Mouse (Mus musculus) heart, embryonic 11.5 days (tissue): ENCODE measurements around the gene Nup210. TPM values are rescaled to one million over a fixed set of nuclear protein-coding genes. Genes with fewer than 3 reads are reported as not detected.

ENCODE experiments used
- ATAC-seq: fragments of 200-750 bp; cut with Nextera tagmentation; replicated peaks from 2 replicates; pipeline ENCODE4 v1.8.0; 2017; ENCODE audit warnings: moderate library complexity; ENCODE audit not compliant: insufficient number of reproducible peaks, low FRiP score, low TSS enrichment
- H3K27ac ChIP-seq: fragments of 300-500 bp; sonication (generic); 2 replicates; pipeline ENCODE4 v1.5.1; 2014; ENCODE audit warnings: mild to moderate bottlenecking, low read depth, low read length
- H3K27me3 ChIP-seq: fragments of 300-500 bp; sonication (generic); 2 replicates; pipeline ENCODE4 v1.6.1; 2014; ENCODE audit warnings: mild to moderate bottlenecking, low read length, mixed read lengths; ENCODE audit not compliant: control insufficient read depth, insufficient read depth
- H3K36me3 ChIP-seq: fragments of 300-500 bp; sonication (generic); 2 replicates; pipeline ENCODE4 v1.6.1; 2014; ENCODE audit warnings: mild to moderate bottlenecking, low read length, moderate library complexity, mixed read lengths; ENCODE audit not compliant: control insufficient read depth, insufficient read depth
- H3K4me1 ChIP-seq: fragments of 300-500 bp; sonication (generic); 2 replicates; pipeline ENCODE4 v1.6.1; 2014; ENCODE audit warnings: low read length; ENCODE audit not compliant: control insufficient read depth, insufficient read depth
- H3K4me2 ChIP-seq: fragments of 300-500 bp; sonication (generic); 2 replicates; pipeline ENCODE4 v1.6.1; 2014; ENCODE audit warnings: mild to moderate bottlenecking, moderate library complexity
- H3K4me3 ChIP-seq: fragments of 300-500 bp; sonication (generic); 2 replicates; pipeline ENCODE4 v1.5.1; 2014; ENCODE audit warnings: low read depth, low read length
- H3K9ac ChIP-seq: fragments of 300-500 bp; sonication (generic); 2 replicates; pipeline ENCODE4 v1.6.1; 2014; ENCODE audit warnings: mild to moderate bottlenecking, low read depth, low read length, moderate library complexity
- H3K9me3 ChIP-seq: fragments of 300-500 bp; sonication (generic); replicated peaks from 2 replicates; pipeline ENCODE4 v1.6.1; 2016; ENCODE audit warnings: low read length; ENCODE audit not compliant: control insufficient read depth
- WGBS: fragments of 180-500 bp; shearing (Covaris S2); extraction: QIAGEN DNeasy Blood & Tissue Kit; methylation state at CpG from one replicate; pipeline ENCODE4 v1.1.7; 2014; ENCODE audit not compliant: insufficient replicate concordance; 5-methylcytosine and 5-hydroxymethylcytosine counted together
- polyA plus RNA-seq: library from polyadenylated mRNA; unstranded; fragments of >200 nt; fragmentation: Nextera tagmentation; extraction: Ambion mirVana; gene quantifications from 2 replicates; pipeline ENCODE4 v1.2.1, GENCODE M21; 2014

Nup210 gene
- polyA plus RNA-seq, 1 experiment from 2014 or later: 5.1 TPM

GRCm38 (mm10) chr6:91147152-91147770 lies 30.6 kb upstream of the Nup210 start:
- ATAC-seq: no peak
- H3K4me1 ChIP-seq: no peaks in the 10 kb centered on the region
- no peak overlapping the region for H3K27ac ChIP-seq
- no peaks in the 10 kb centered on the region for H3K9me3 ChIP-seq
- H3K4me2 ChIP-seq: no peak overlapping the region
- H3K27me3 ChIP-seq: no peaks in the 10 kb centered on the region
- no peaks in the 10 kb centered on the region for H3K36me3 ChIP-seq
- 88% methylated on average over 2 of the region's 2 CpGs for WGBS
- no peak overlapping the region for H3K4me3 ChIP-seq
- H3K9ac ChIP-seq: no peak overlapping the region

GRCm38 (mm10) chr6:91146443-91147151 lies 30.0 kb upstream of the Nup210 start:
- H3K27ac ChIP-seq: no peak overlapping the region

GRCm38 (mm10) chr6:91145572-91145971 lies 28.9 kb upstream of the Nup210 start:
- Histone ChIP-seq H3K27ac (no peak overlapping the region), H3K4me1 (no peaks in the 10 kb centered on the region), H3K4me3 (no peak overlapping the region), H3K4me2 (no peak overlapping the region), H3K9ac (no peak overlapping the region), H3K36me3 (no peaks in the 10 kb centered on the region), H3K9me3 (no peaks in the 10 kb centered on the region), H3K27me3 (no peaks in the 10 kb centered on the region)
- 75% methylated on average over 5 of the region's 5 CpGs for WGBS
- no peak for ATAC-seq

More at GRCm38 (mm10) chr6:91146443-91147151, 30.0 kb upstream of the Nup210 start:
- no peaks in the 10 kb centered on the region for H3K4me1 ChIP-seq
- no peak overlapping the region for H3K9ac ChIP-seq
- H3K4me3 ChIP-seq: no peak overlapping the region
- no peaks in the 10 kb centered on the region for H3K36me3 ChIP-seq
- no peaks in the 10 kb centered on the region for H3K27me3 ChIP-seq
- ATAC-seq: no peak
- H3K4me2 ChIP-seq: no peak overlapping the region
- WGBS: 47% methylated on average over 5 of the region's 5 CpGs
- H3K9me3 ChIP-seq: no peaks in the 10 kb centered on the region

GRCm38 (mm10) chr6:91145056-91145455 lies 28.4 kb upstream of the Nup210 start:
- Histone ChIP-seq H3K9me3 (no peaks in the 10 kb centered on the region), H3K4me2 (no peak overlapping the region), H3K9ac (no peak overlapping the region), H3K4me3 (no peak overlapping the region), H3K4me1 (no peaks in the 10 kb centered on the region), H3K36me3 (no peaks in the 10 kb centered on the region), H3K27ac (no peak overlapping the region), H3K27me3 (no peaks in the 10 kb centered on the region)
- whole genome bisulfite sequencing: 75% methylated on average over 3 of the region's 3 CpGs
- ATAC-seq: no peak

- H3K4me3 ChIP-seq: no peak overlapping the region
- no peak overlapping the region for H3K4me2 ChIP-seq
- 0 out of 2 replicates have a peak, but pooled peaks cover 5% of the 10 kb centered on the region for H3K27me3 ChIP-seq
- H3K9ac ChIP-seq: no peak overlapping the region
- no peaks in the 10 kb centered on the region for H3K4me1 ChIP-seq
- no peaks in the 10 kb centered on the region for H3K9me3 ChIP-seq
- H3K36me3 ChIP-seq: no peaks in the 10 kb centered on the region
- 29% methylated on average over 4 of the region's 4 CpGs for WGBS
- ATAC-seq: 0 out of 2 replicates have a peak, but pooled peaks have one; percentile 25
- no peak overlapping the region for H3K27ac ChIP-seq
These were observed 23.2 kb upstream of the Nup210 start for GRCm38 (mm10) chr6:91139846-91140245.

- no peak overlapping the region for H3K9ac ChIP-seq
- H3K4me1 ChIP-seq: 0 out of 2 replicates have a peak, but pooled peaks cover 3% of the 10 kb centered on the region
- peaks cover 5% of the 10 kb centered on the region; the same call in 1 of the 2 replicates for H3K27me3 ChIP-seq
- H3K4me3 ChIP-seq: no peak overlapping the region
- H3K36me3 ChIP-seq: no peaks in the 10 kb centered on the region
- no peak for ATAC-seq
- WGBS: 52% methylated on average over 10 of the region's 10 CpGs
- H3K27ac ChIP-seq: no peak overlapping the region
- no peak overlapping the region for H3K4me2 ChIP-seq
- H3K9me3 ChIP-seq: no peaks in the 10 kb centered on the region
These were observed 20.8 kb upstream of the Nup210 start for GRCm38 (mm10) chr6:91137343-91137956.

- H3K4me1 ChIP-seq: peaks cover 3% of the 10 kb centered on the region; the same call in 1 of the 2 replicates
- H3K27me3 ChIP-seq: peaks cover 4% of the 10 kb centered on the region; the same call in 1 of the 2 replicates
- no peak overlapping the region for H3K9ac ChIP-seq
- no peak for ATAC-seq
- H3K27ac ChIP-seq: no peak overlapping the region
- no peak overlapping the region for H3K4me3 ChIP-seq
- no peak overlapping the region for H3K4me2 ChIP-seq
- WGBS: 19% methylated on average over 1 of the region's 1 CpGs
- no peaks in the 10 kb centered on the region for H3K36me3 ChIP-seq
- H3K9me3 ChIP-seq: no peaks in the 10 kb centered on the region
These were observed 14.2 kb upstream of the Nup210 start for GRCm38 (mm10) chr6:91130856-91131255.

GRCm38 (mm10) chr6:91128996-91129395 lies 12.4 kb upstream of the Nup210 start:
- Histone ChIP-seq H3K4me2 (no peak overlapping the region), H3K9ac (no peak overlapping the region), H3K27me3 (peaks cover 4% of the 10 kb centered on the region; the same call in 1 of the 2 replicates), H3K4me1 (peaks cover 12% of the 10 kb centered on the region), H3K9me3 (no peaks in the 10 kb centered on the region), H3K4me3 (no peak overlapping the region), H3K36me3 (no peaks in the 10 kb centered on the region), H3K27ac (no peak overlapping the region)
- ATAC-seq: no peak
- WGBS: 52% methylated on average over 4 of the region's 4 CpGs
